Mouse (Mus musculus) T-cell, adult 2 months (primary cell): ENCODE data around the gene Olfr1249.
"Not testable (repeated sequence)": the region's sequence is repeated elsewhere in the genome, so short reads cannot be mapped to it uniquely, and the experiment has no call there.

ENCODE experiments used
- DNase-seq: peaks from one replicate; pipeline ENCODE4 v3.0.0; 2022; ENCODE audit warnings: low spot score

The Olfr1249 gene

GRCm38 (mm10) chr2:89634883-89635282, at the start of gene Olfr1249:
Olfr1249 (minus strand) TSS chr2:89634983.
- DNase-seq, result no peak

- DNase-seq, result no peak
These were observed 37.1 kb upstream of the Olfr1249 start, which contains the start of gene Olfr1251 for GRCm38 (mm10) chr2:89671836-89672235. Olfr1251 (minus strand) TSS chr2:89671936.

- no peak for DNase-seq
These were observed 26.6 kb upstream of the Olfr1249 start, which contains the start of gene Olfr1250 for GRCm38 (mm10) chr2:89661367-89661766. Olfr1250 (minus strand) TSS chr2:89661467.

- DNase-seq, result not testable (repeated sequence)
These were observed 16.6 kb downstream of the Olfr1249 start, which contains the start of gene Olfr1248 for GRCm38 (mm10) chr2:89618145-89618544. Olfr1248 (minus strand) TSS chr2:89618245.

GRCm38 (mm10) chr2:89614030-89614429, 20.8 kb downstream of the Olfr1249 start, which contains the start of gene Olfr1247:
Olfr1247 (minus strand) TSS chr2:89614130.
- no peak for DNase-seq

- DNase-seq, result no peak
These were observed 41.7 kb downstream of the Olfr1249 start, which contains the start of gene Olfr1246 for GRCm38 (mm10) chr2:89593057-89593456. Olfr1246 (minus strand) TSS chr2:89593157.
